Mouse (Mus musculus): ENCODE data around the gene Sun5. TPM values are rescaled to one million over a fixed set of nuclear protein-coding genes. Genes with fewer than 3 reads are reported as not detected.
"Not testable (repeated sequence)": the region's sequence is repeated elsewhere in the genome, so short reads cannot be mapped to it uniquely, and the experiment has no call there.

The Sun5 gene
- polyA plus RNA-seq, 1 experiment from 2014 or later = not detected

- H3K4me1 ChIP-seq (replicated peaks) = no peaks in the 10 kb centered on the region
- no peak for ATAC-seq (ENCODE audit: insufficient number of reproducible peaks, insufficient read depth, low FRiP score, low TSS enrichment, low read depth)
- H3K36me3 ChIP-seq = no peaks in the 10 kb centered on the region
- H3K4me2 ChIP-seq = no peak overlapping the region
- WGBS = 58% methylated on average over 3 of the region's 3 CpGs
- no peak overlapping the region for H3K27ac ChIP-seq
- H3K9ac ChIP-seq (replicated peaks) = no peak overlapping the region
- H3K27me3 ChIP-seq = no peaks in the 10 kb centered on the region
- H3K9me3 ChIP-seq = no peaks in the 10 kb centered on the region
- H3K4me3 ChIP-seq (replicated peaks) = no peak overlapping the region
Observed at GRCm38 (mm10) chr2:153809921-153810320, 61.0 kb downstream of the Sun5 start.

- no peak for ATAC-seq (ENCODE audit: insufficient number of reproducible peaks, insufficient read depth, low FRiP score, low TSS enrichment, low read depth)
- no peaks in the 10 kb centered on the region for H3K9me3 ChIP-seq
Observed at GRCm38 (mm10) chr2:153808841-153809240, 62.0 kb downstream of the Sun5 start.

GRCm38 (mm10) chr2:153808146-153808545 is 62.7 kb downstream of the Sun5 start:
- H3K9ac ChIP-seq (replicated peaks) = no peak overlapping the region
- H3K4me3 ChIP-seq (replicated peaks) = no peak overlapping the region
- 79% methylated on average over 8 of the region's 8 CpGs for WGBS
- ATAC-seq (ENCODE audit: insufficient number of reproducible peaks, insufficient read depth, low FRiP score, low TSS enrichment, low read depth) = no peak
- no peak overlapping the region for H3K27ac ChIP-seq
- no peak overlapping the region for H3K4me2 ChIP-seq
- no peaks in the 10 kb centered on the region for H3K9me3 ChIP-seq
- H3K36me3 ChIP-seq = no peaks in the 10 kb centered on the region
- H3K27me3 ChIP-seq = no peaks in the 10 kb centered on the region
- no peaks in the 10 kb centered on the region for H3K4me1 ChIP-seq (replicated peaks)

More at GRCm38 (mm10) chr2:153808841-153809240, 62.0 kb downstream of the Sun5 start:
- no peak overlapping the region for H3K27ac ChIP-seq
- H3K4me1 ChIP-seq (replicated peaks) = no peaks in the 10 kb centered on the region
- no peak overlapping the region for H3K4me3 ChIP-seq (replicated peaks)
- no peaks in the 10 kb centered on the region for H3K27me3 ChIP-seq
- H3K4me2 ChIP-seq = no peak overlapping the region
- no peak overlapping the region for H3K9ac ChIP-seq (replicated peaks)
- WGBS = 77% methylated on average over 6 of the region's 6 CpGs
- H3K36me3 ChIP-seq = no peaks in the 10 kb centered on the region

- not testable (repeated sequence) for H3K4me2 ChIP-seq; ATAC-seq (ENCODE audit: insufficient number of reproducible peaks, insufficient read depth, low FRiP score, low TSS enrichment, low read depth); H3K27me3 ChIP-seq; H3K9me3 ChIP-seq; H3K4me3 ChIP-seq (replicated peaks); H3K4me1 ChIP-seq (replicated peaks); H3K9ac ChIP-seq (replicated peaks); H3K36me3 ChIP-seq; H3K27ac ChIP-seq
Observed at GRCm38 (mm10) chr2:153807464-153807863, 63.4 kb downstream of the Sun5 start.

Other genes starting within 250 kb of the Sun5 start
- gene Commd7, start 238.3 kb downstream of the Sun5 start, polyA plus RNA-seq (2016; fragmentation: Nextera tagmentation; extraction: Ambion mirVana) = 70.3 and 71.3 TPM in 2 replicates
- 15.7 and 17.0 TPM in 2 replicates for gene Dnmt3b, start 221.6 kb downstream of the Sun5 start, polyA plus RNA-seq (2016; fragmentation: Nextera tagmentation; extraction: Ambion mirVana)
- gene Dnmt3c, start 174.4 kb downstream of the Sun5 start, polyA plus RNA-seq (2016; fragmentation: Nextera tagmentation; extraction: Ambion mirVana) = not detected in 2 replicates
- 234 and 249 TPM in 2 replicates for gene Mapre1, start 129.8 kb downstream of the Sun5 start, polyA plus RNA-seq (2016; fragmentation: Nextera tagmentation; extraction: Ambion mirVana)
- 0.14 TPM in 1 of 2 replicates, not detected in the other for gene Efcab8, start 91.2 kb downstream of the Sun5 start, polyA plus RNA-seq (2016; fragmentation: Nextera tagmentation; extraction: Ambion mirVana)
- not detected in 2 replicates for gene Bpifb2, start 4.0 kb upstream of the Sun5 start, polyA plus RNA-seq (2016; fragmentation: Nextera tagmentation; extraction: Ambion mirVana)
- not detected in 2 replicates for gene Bpifb6, start 29.3 kb upstream of the Sun5 start, polyA plus RNA-seq (2016; fragmentation: Nextera tagmentation; extraction: Ambion mirVana)
- gene Bpifb3, start 47.1 kb upstream of the Sun5 start, polyA plus RNA-seq (2016; fragmentation: Nextera tagmentation; extraction: Ambion mirVana) = not detected in 2 replicates
- gene Bpifb4, start 67.1 kb upstream of the Sun5 start, polyA plus RNA-seq (2016; fragmentation: Nextera tagmentation; extraction: Ambion mirVana) = not detected in 2 replicates
- gene Bpifa6, start 103.9 kb upstream of the Sun5 start, polyA plus RNA-seq (2016; fragmentation: Nextera tagmentation; extraction: Ambion mirVana) = not detected in 2 replicates
- not detected in 2 replicates for gene Bpifa2, start 137.2 kb upstream of the Sun5 start, polyA plus RNA-seq (2016; fragmentation: Nextera tagmentation; extraction: Ambion mirVana)

All from limb, embryonic 12.5 days (tissue).